Mouse (Mus musculus) hindbrain, embryonic 11.5 days (tissue): ENCODE results near the gene Cnot6. TPM values are rescaled to one million over a fixed set of nuclear protein-coding genes. Genes with fewer than 3 reads are reported as not detected.

Experiments
- ATAC-seq: fragments of 200-750 bp; cut with Nextera tagmentation; 2 replicates; pipeline ENCODE4 v1.8.0; 2017; ENCODE audit warnings: mild to moderate bottlenecking, moderate TSS enrichment, moderate library complexity; ENCODE audit not compliant: low FRiP score
- DNase-seq: peaks from one replicate; pipeline ENCODE4 v3.0.0-alpha.2; 2015; ENCODE audit warnings: low spot score
- H3K27ac ChIP-seq: fragments of 300-500 bp; sonication (generic); 2 replicates; pipeline ENCODE4 v1.5.1; 2014; ENCODE audit warnings: mild to moderate bottlenecking, low read depth, low read length
- H3K27me3 ChIP-seq: fragments of 300-500 bp; sonication (generic); 2 replicates; pipeline ENCODE4 v1.6.1; 2014; ENCODE audit warnings: mild to moderate bottlenecking, low read length, moderate library complexity, mixed read lengths; ENCODE audit not compliant: control insufficient read depth, insufficient read depth
- H3K36me3 ChIP-seq: fragments of 300-500 bp; sonication (generic); 2 replicates; pipeline ENCODE4 v1.6.1; 2014; ENCODE audit warnings: mild to moderate bottlenecking, low read length, moderate library complexity, mixed read lengths; ENCODE audit not compliant: control insufficient read depth, insufficient read depth
- H3K4me1 ChIP-seq: fragments of 300-500 bp; sonication (generic); replicated peaks from 2 replicates; pipeline ENCODE4 v1.6.1; 2014; ENCODE audit warnings: low read length, mixed read lengths; ENCODE audit not compliant: control insufficient read depth, insufficient read depth
- H3K4me2 ChIP-seq: fragments of 300-500 bp; sonication (generic); replicated peaks from 2 replicates; pipeline ENCODE4 v1.6.1; 2014; ENCODE audit warnings: mild to moderate bottlenecking, low read depth, low read length
- H3K4me3 ChIP-seq: fragments of 300-500 bp; sonication (generic); 2 replicates; pipeline ENCODE4 v1.5.1; 2014; ENCODE audit warnings: low read depth, low read length
- H3K9ac ChIP-seq: fragments of 300-500 bp; sonication (generic); 2 replicates; pipeline ENCODE4 v1.6.1; 2014; ENCODE audit warnings: low read depth, low read length
- H3K9me3 ChIP-seq: fragments of 300-500 bp; sonication (generic); 2 replicates; pipeline ENCODE4 v1.6.1; 2016; ENCODE audit warnings: low read length; ENCODE audit not compliant: control insufficient read depth
- WGBS: fragments of 180-500 bp; shearing (Covaris S2); extraction: QIAGEN DNeasy Blood & Tissue Kit; methylation state at CpG from one replicate; pipeline ENCODE4 v1.1.7; 2014; 5-methylcytosine and 5-hydroxymethylcytosine counted together
- polyA plus RNA-seq: library from polyadenylated mRNA; unstranded; fragments of >200 nt; fragmentation: Nextera tagmentation; extraction: Ambion mirVana; gene quantifications from 2 replicates; pipeline ENCODE4 v1.2.1, GENCODE M21; 2014

Cnot6 gene
- polyA plus RNA-seq, 1 experiment from 2014 or later = 65.3 TPM

- 39% methylated on average over 2 of the region's 2 CpGs for WGBS
Observed at GRCm38 (mm10) chr11:49723281-49723680, 10.8 kb upstream of the Cnot6 start.

GRCm38 (mm10) chr11:49722692-49723091 lies 10.2 kb upstream of the Cnot6 start:
- no peaks in the 10 kb centered on the region for H3K27me3 ChIP-seq
- no peaks in the 10 kb centered on the region for H3K9me3 ChIP-seq
- WGBS = 80% methylated on average over 6 of the region's 6 CpGs
- ATAC-seq = no peak
- no peak overlapping the region for H3K27ac ChIP-seq
- H3K4me2 ChIP-seq = no peak overlapping the region
- H3K36me3 ChIP-seq = no peaks in the 10 kb centered on the region
- H3K9ac ChIP-seq = no peak overlapping the region
- no peaks in the 10 kb centered on the region for H3K4me1 ChIP-seq
- DNase-seq = no peak
- no peak overlapping the region for H3K4me3 ChIP-seq

More at GRCm38 (mm10) chr11:49723281-49723680, 10.8 kb upstream of the Cnot6 start:
- Histone ChIP-seq H3K4me2 (no peak overlapping the region), H3K9ac (no peak overlapping the region), H3K27me3 (no peaks in the 10 kb centered on the region), H3K9me3 (no peaks in the 10 kb centered on the region), H3K4me3 (no peak overlapping the region), H3K27ac (no peak overlapping the region), H3K36me3 (no peaks in the 10 kb centered on the region), H3K4me1 (no peaks in the 10 kb centered on the region)
- DNase-seq = no peak
- no peak for ATAC-seq

GRCm38 (mm10) chr11:49721358-49721757 lies 8.8 kb upstream of the Cnot6 start:
- no peak for ATAC-seq
- H3K4me3 ChIP-seq = no peak overlapping the region
- WGBS = 84% methylated on average over 1 of the region's 1 CpGs
- no peaks in the 10 kb centered on the region for H3K27me3 ChIP-seq
- H3K9me3 ChIP-seq = no peaks in the 10 kb centered on the region
- no peak overlapping the region for H3K4me2 ChIP-seq
- H3K27ac ChIP-seq = no peak overlapping the region
- H3K9ac ChIP-seq = no peak overlapping the region
- no peaks in the 10 kb centered on the region for H3K36me3 ChIP-seq
- DNase-seq = no peak
- no peaks in the 10 kb centered on the region for H3K4me1 ChIP-seq

- ATAC-seq = no peak
- H3K4me2 ChIP-seq = no peak overlapping the region
- 87% methylated on average over 8 of the region's 8 CpGs for WGBS
Observed at GRCm38 (mm10) chr11:49719466-49720151, 7.1 kb upstream of the Cnot6 start.

GRCm38 (mm10) chr11:49713336-49714334 lies 1.1 kb upstream of the Cnot6 start:
- H3K27ac ChIP-seq = no peak overlapping the region
- H3K4me1 ChIP-seq = no peaks in the 10 kb centered on the region; the same call in 1 of the 2 replicates
- no peaks in the 10 kb centered on the region for H3K27me3 ChIP-seq
- 42% methylated on average over 20 of the region's 20 CpGs for WGBS
- peak overlapping the region; percentile 98 for H3K9ac ChIP-seq
- peak overlapping the region; percentile 51 for H3K4me2 ChIP-seq
- H3K36me3 ChIP-seq = no peaks in the 10 kb centered on the region
- DNase-seq (peak; percentile 41), ATAC-seq (peak; percentile 31)
- no peaks in the 10 kb centered on the region for H3K9me3 ChIP-seq
- H3K4me3 ChIP-seq = peak overlapping the region; percentile 98

More at GRCm38 (mm10) chr11:49719466-49720151, 7.1 kb upstream of the Cnot6 start:
- H3K36me3 ChIP-seq = no peaks in the 10 kb centered on the region
- H3K9me3 ChIP-seq = no peaks in the 10 kb centered on the region
- no peaks in the 10 kb centered on the region for H3K27me3 ChIP-seq
- H3K4me3 ChIP-seq = no peak overlapping the region
- no peaks in the 10 kb centered on the region for H3K4me1 ChIP-seq
- no peak overlapping the region for H3K27ac ChIP-seq
- DNase-seq = no peak
- no peak overlapping the region for H3K9ac ChIP-seq

- peak; percentile 73 for ATAC-seq
- Histone ChIP-seq H3K4me3 (peak overlapping the region; percentile 98), H3K27ac (peak overlapping the region; percentile 93), H3K4me1 (no peaks in the 10 kb centered on the region; the same call in 1 of the 2 replicates), H3K4me2 (peak overlapping the region; percentile 65), H3K9ac (peak overlapping the region; percentile 98), H3K36me3 (no peaks in the 10 kb centered on the region), H3K27me3 (no peaks in the 10 kb centered on the region), H3K9me3 (no peaks in the 10 kb centered on the region)
- DNase-seq = peak; percentile 73
- WGBS = under 1% methylated on average over 25 of the region's 70 CpGs
Observed at GRCm38 (mm10) chr11:49711981-49712554, 455 bp downstream of the Cnot6 start.

- DNase-seq (no peak), ATAC-seq (no peak)
- H3K4me3 ChIP-seq = peak overlapping the region; percentile 98
- 77% methylated on average over 2 of the region's 2 CpGs for WGBS
- 0 out of 2 replicates have a peak, but pooled peaks cover 5% of the 10 kb centered on the region for H3K36me3 ChIP-seq
- no peak overlapping the region for H3K27ac ChIP-seq
- 0 out of 2 replicates have a peak overlapping the region, but pooled peaks have one; percentile 8 for H3K9ac ChIP-seq
- no peaks in the 10 kb centered on the region for H3K9me3 ChIP-seq
- no peaks in the 10 kb centered on the region for H3K27me3 ChIP-seq
- H3K4me1 ChIP-seq = no peaks in the 10 kb centered on the region; the same call in 1 of the 2 replicates
- peak overlapping the region; percentile 65 for H3K4me2 ChIP-seq
Observed at GRCm38 (mm10) chr11:49710664-49711063, 1.9 kb downstream of the Cnot6 start.

GRCm38 (mm10) chr11:49707834-49708233 lies 4.7 kb downstream of the Cnot6 start:
- Histone ChIP-seq H3K9me3 (no peaks in the 10 kb centered on the region), H3K4me2 (no peak overlapping the region), H3K9ac (no peak overlapping the region), H3K36me3 (0 out of 2 replicates have a peak, but pooled peaks cover 5% of the 10 kb centered on the region), H3K27me3 (no peaks in the 10 kb centered on the region), H3K4me1 (no peaks in the 10 kb centered on the region; the same call in 1 of the 2 replicates), H3K4me3 (no peak overlapping the region), H3K27ac (no peak overlapping the region)
- no peak for ATAC-seq
- no peak for DNase-seq
- 92% methylated on average over 2 of the region's 2 CpGs for WGBS
